Mouse (Mus musculus) kidney, postnatal 4 days (tissue): ENCODE measurements around the gene Taf13.
"Not testable (repeated sequence)": the region's sequence is repeated elsewhere in the genome, so short reads cannot be mapped to it uniquely, and the experiment has no call there.

Experiments
- DNase-seq, 2 experiments: peaks; one replicate each; pipeline ENCODE4 v3.0.0; 2021; ENCODE audit warnings: mixed read lengths in 2 of 2

Gene Taf13

GRCm38 (mm10) chr3:108571443-108572294 lies at the start of gene Taf13:
Gene Taf13, plus strand, starts transcription at chr3:108571698.
- DNase-seq: peak; percentile 96 to 97

- no peak for DNase-seq
Observed at GRCm38 (mm10) chr3:108523415-108523814, 48.1 kb upstream of the Taf13 start.

DNA sequence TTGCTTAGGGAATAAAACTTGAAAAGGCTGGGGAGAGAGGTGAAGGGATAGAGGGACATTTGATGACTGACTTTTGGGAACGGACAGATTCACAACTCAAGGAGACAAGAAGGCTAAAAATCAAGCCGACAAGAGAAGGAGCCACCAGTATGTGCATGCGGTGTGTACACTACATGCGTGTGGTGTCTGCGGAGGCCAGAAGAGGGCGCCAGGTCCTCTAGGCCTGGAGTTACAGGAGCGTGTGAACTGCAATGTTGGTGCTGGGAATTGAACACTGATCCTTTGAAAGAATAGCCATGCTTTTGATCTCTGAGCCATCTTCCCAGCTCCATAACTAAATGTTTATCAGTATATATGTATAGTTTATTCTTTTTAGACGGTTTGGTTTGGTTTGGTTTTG lies 43.0 kb upstream of the Taf13 start:
- no peak for DNase-seq

GRCm38 (mm10) chr3:108533114-108533885 lies 38.2 kb upstream of the Taf13 start:
- peak; percentile 60 to 66 for DNase-seq

- DNase-seq: no peak
Observed at GRCm38 (mm10) chr3:108533951-108534350, 37.5 kb upstream of the Taf13 start, which contains the start of gene 1700013F07Rik. Gene 1700013F07Rik, plus strand, starts transcription at chr3:108534150.

DNA sequence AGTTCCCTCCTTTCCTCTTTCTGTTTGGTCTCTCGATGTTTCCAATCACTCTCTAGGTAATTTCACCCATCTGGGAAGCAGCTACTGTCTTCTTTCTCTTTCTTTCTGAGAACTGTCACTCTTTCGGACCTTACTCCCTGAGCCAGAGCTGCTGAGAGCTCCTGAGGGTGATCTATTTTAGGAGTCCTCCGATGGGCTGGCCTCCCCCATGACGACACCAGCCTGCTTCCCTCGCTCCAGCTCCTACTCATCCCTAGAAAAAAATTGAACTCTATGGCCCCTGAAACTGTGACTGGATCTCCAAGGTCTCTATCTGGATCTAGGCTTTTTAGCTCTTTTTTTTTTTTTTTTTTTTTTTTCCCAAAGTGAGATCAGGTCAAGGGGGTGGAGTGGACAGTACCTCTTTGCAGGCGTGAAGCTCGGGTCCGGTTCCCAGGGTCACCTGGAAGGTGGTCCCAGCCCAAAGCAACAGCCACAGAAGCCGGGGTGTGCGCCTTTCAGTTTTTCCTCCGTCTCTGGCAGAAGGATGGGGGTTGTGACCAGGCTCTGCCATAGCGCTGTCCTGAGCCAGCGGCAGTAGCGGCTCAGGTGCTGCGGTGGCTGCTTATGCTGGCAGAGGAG lies 35.5 kb upstream of the Taf13 start:
- DNase-seq: no peak

- DNase-seq: peak; percentile 32 to 58
Observed at GRCm38 (mm10) chr3:108536517-108537260, 34.8 kb upstream of the Taf13 start, which contains the start of gene 5330417C22Rik. Gene 5330417C22Rik, minus strand, starts transcription at chr3:108536536.

DNA sequence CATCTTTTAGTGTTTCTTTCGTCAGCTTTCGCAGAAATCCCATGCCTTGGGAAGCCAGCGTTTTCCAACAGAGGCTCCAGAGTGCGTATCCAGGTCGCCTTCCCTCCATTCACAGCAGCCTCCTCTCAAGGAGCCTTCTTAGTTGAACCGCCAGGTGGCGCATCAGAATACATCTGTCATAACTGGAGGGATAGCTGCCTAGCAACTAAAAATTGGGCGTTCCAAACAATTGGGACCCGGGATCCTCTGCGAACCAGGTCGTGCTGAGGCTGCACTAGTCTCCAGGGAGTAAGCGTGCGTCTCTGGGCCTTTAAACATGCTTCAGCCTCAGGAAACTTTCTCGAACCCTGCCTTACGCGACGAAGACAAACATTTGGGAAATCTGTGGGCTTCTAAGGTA lies 34.2 kb upstream of the Taf13 start:
- peak; percentile 91 to 92 for DNase-seq

- no peak for DNase-seq
Observed at GRCm38 (mm10) chr3:108542299-108542698, 29.2 kb upstream of the Taf13 start.

- DNase-seq: peak in 1 of 2 experiments; percentile 76
Observed at GRCm38 (mm10) chr3:108554111-108554561, 17.4 kb upstream of the Taf13 start.

GRCm38 (mm10) chr3:108554587-108555312 lies 16.7 kb upstream of the Taf13 start:
- peak; percentile 94 to 95 for DNase-seq

DNA sequence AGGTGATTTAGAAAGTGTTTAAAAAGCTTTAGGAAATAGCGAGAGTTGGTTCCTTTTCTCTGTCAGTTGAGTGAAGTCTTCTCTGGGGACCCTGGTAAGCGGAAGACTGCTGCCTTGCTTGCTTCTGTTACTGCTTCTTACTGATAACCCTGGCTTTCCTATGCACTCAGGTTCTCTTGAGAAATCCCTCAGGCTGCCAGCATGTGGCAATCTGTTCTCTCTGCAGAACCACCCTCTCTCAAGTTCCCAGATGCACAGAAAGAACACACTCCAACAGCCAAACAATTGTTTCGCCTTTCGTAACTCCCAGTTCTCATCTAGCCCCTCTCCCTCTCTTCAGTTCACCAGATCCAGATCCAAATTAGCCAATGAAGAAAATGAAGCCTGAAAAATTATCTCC lies 13.6 kb upstream of the Taf13 start:
- no peak for DNase-seq

GRCm38 (mm10) chr3:108562133-108562730 lies 9.3 kb upstream of the Taf13 start, which contains the start of gene Tmem167b:
Gene Tmem167b, minus strand, starts transcription at chr3:108562466.
- peak; percentile 95 to 97 for DNase-seq

DNA sequence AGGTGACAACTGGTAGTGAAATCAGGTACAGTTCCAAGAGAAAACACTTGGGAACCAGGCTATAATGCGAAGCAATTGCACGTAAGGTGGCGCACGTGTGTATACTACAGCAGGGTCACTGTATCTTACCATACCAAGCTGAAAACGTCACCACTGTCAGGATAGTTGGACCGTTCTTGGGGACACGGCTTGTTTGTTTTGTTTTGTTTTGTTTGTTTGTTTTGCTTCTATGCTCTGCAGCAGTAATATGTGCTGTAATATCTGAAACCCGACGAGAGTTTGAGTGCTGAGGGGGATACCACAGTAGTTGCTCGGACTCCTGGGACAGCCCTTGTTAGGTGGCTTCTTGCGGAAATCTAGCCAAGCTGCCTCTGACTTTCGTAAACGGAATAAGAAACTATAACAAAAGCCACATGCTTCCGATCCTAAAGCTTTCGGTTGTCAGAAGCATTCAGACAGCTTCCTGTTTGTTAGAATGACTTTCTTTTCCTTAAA lies 8.7 kb upstream of the Taf13 start:
- DNase-seq: peak; percentile 45 to 70

- DNase-seq: peak; percentile 91 to 93
Observed at GRCm38 (mm10) chr3:108563309-108563708, 8.2 kb upstream of the Taf13 start.

DNA sequence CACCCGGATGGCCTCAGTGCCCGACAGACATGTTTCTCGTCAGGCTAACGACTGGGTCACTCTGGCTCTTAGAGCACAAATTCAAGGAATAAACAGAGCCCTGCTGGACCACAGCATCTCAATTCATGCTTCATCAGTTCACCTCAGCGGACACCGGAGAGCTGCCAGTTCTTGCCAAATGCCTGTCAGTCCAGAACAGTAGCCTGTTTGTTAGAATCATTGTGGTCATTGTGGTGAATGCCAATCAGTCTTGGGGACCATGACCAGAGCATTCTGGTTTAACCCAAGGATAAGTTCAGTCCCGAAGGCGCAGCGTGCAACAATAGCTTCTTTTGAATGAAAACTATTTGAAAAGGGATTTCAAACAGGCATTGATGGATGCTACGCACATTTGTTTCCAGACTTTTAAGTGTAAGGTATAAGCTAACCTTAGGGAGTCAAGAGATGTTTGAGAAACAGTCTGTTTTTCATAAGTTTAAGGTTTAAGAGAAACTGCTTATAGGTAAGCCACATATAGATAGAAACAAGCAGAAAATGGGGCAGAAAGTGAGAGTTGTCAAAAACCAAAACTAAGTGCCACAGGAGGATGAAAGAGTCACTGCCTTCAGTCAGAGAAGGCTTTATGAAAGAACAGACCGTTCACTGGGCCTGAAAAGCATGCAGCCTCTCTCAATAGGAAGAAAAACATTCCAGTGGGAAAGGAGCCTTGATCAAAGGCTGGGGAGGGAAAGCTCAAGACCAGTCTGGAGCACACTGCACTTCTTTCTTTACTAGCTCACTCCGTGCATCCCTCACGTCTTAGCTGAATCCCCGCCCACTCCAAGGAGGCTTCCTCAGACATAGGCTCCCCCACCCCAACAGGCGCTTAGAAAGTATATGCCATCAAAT lies 3.3 kb upstream of the Taf13 start:
- DNase-seq: no peak

DNA sequence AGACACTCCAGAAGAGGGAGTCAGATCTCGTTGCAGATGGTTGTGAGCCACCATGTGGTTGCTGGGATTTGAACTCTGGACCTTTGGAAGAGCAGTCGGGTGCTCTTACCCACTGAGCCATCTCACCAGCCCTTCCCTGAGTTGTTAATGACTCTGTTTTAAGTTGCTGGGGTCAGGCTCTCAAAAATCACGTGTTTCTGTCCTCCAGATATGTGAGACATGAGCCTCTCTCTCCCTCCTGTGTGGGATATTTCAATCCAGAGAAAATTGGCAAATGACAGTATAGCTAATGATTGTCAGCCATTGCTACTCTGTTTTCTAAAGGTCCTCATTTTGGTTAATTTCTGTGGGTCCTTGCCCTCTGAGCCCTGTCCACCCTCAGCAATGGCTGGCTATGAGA lies 1.9 kb upstream of the Taf13 start:
- DNase-seq: not testable (repeated sequence)

GRCm38 (mm10) chr3:108570813-108571212 lies 685 bp upstream of the Taf13 start:
- DNase-seq: no peak

DNA sequence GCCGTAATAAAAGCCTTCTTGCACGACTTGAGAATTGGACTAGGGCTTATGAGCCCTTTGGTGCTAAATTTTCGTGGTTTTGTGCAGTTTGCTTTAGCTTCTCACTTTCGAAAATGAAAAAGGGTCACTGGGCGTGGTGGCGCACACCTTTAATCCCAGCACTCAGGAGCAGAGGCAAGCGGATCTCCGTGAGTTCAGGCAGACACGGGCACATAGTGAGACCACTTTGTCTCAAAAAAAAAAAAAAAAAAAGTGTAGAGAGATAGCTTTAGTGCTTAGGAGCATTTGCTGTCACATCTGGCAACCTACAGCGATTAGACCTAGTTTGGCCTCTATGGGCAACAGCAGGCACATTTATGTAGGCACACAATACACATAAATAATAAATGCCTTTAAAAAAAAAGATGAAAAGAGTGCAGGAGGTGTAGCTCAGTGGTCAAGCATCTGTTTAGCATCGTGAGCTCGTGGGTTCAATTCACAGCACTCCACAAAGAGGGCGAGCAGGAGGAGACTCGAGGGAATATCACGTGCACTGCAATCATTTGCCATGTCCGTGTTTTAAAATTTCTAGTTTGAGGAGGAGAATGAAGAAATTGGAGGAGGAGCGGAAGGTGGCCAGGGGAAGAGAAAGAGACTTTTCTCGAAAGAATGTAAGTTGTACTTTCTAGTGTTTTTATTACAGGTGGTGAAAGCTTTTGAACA lies 962 bp downstream of the Taf13 start:
- no peak for DNase-seq
